Mouse (Mus musculus) embryonic stem cell, embryonic (primary cell): ENCODE measurements around the gene Ifnar1.

Experiments
- CTCF ChIA-PET, 4 experiments: fragments of 300-600 bp in 2 of 4; fragments of 350-600 bp in 2 of 4; sonication (Branson Sonifier 250); formaldehyde crosslinking; loops; one replicate each; lab custom pipeline; 2022; ENCODE audit warnings: inconsistent platforms in 2 of 4; lab: Charles Lee
- POLR2A ChIA-PET, 4 experiments: fragments of 300-600 bp in 2 of 4; fragments of 350-600 bp in 2 of 4; sonication (Branson Sonifier 250); formaldehyde crosslinking; loops; one replicate each; lab custom pipeline; 2022; ENCODE audit warnings: antibody characterized with exemption in 4 of 4, inconsistent platforms in 1 of 4; lab: Charles Lee

Ifnar1 gene

DNA sequence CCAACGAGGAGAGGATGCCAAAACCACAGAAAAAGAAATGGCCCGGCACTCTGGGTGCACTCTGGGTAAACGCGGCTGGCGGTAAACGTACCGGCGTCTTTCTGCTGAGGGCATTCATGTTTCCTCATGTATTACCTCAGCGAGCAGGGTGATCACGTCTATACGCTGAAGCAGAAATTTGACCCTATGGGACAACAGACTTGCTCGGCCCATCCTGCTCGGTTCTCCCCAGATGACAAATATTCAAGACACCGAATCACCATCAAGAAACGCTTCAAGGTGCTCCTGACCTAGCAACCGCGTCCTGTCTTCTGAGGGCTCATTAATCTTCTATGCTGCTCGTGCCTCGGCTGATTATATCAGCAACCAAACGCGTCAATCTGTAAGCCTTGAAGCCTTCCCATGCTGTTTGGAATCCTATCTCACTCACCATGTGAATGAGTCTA is 26.7 kb upstream of the Ifnar1 start:
- CTCF ChIA-PET: interaction anchor here in 1 of 4 experiments (2.5 kb wide), 1 partner anchor 100 kb away, joined by 6 read pairs; no protein-coding TSS in a partner anchor
- POLR2A ChIA-PET: interaction anchor here in 1 of 4 experiments (1.7 kb wide), 1 partner anchor 38 kb away, joined by 4 read pairs; no protein-coding TSS in a partner anchor

DNA sequence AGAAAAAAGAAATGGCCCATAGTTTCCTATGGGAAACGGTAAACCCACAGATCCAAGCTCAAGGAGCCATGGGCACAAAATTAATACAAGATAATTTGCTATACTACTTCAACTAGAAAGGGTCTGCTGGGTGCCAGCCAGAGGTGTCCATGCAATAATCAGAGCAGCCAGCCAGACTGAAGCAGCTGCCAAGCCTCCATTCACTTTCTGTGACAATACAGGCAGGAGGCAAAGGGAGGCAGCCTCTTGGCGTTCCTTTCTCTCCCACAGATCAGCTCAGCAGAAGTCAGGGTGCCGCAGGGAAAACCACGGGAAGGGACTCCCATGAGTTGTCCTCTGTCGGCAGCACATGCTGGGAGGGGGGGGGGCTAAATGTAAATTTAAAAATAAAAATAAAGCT is 26.1 kb upstream of the Ifnar1 start:
- ChIA-PET POLR2A (interaction anchor here in 1 of 4 experiments (0.6 to 1.7 kb wide), 2 partner anchors 37 to 250 kb away, joined by 4 read pairs; no protein-coding TSS in a partner anchor), CTCF (interaction anchor here in 2 of 4 experiments (0.6 to 2.5 kb wide), 3 partner anchors 100 to 483 kb away, joined by 3 to 6 read pairs (median 3); no protein-coding TSS in a partner anchor)

DNA sequence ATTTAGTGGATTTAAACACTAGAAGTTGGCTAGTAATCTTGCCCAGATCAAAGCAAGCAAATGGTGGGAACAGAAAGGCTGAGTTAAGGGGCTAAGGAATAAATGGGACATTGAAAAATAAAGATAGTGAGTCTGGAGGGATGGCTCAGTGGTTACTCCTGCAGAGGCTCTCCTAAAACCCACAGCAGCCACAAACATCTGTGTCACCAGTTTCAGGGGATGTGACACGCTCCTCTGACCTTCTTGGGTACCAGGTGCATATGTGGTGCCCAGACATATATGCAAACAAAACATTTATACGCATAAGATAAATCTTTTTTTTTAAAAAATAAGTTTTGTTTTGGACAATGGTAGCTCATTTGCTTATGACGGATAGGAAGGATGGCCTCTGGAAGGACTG is 25.6 kb upstream of the Ifnar1 start:
- POLR2A ChIA-PET: interaction anchor here in 1 of 4 experiments (0.6 to 1.7 kb wide), 2 partner anchors 37 to 251 kb away, joined by 4 read pairs; no protein-coding TSS in a partner anchor
- CTCF ChIA-PET: interaction anchor here in 2 of 4 experiments (0.6 to 2.5 kb wide), 3 partner anchors 101 to 483 kb away, joined by 3 to 6 read pairs (median 3); no protein-coding TSS in a partner anchor

DNA sequence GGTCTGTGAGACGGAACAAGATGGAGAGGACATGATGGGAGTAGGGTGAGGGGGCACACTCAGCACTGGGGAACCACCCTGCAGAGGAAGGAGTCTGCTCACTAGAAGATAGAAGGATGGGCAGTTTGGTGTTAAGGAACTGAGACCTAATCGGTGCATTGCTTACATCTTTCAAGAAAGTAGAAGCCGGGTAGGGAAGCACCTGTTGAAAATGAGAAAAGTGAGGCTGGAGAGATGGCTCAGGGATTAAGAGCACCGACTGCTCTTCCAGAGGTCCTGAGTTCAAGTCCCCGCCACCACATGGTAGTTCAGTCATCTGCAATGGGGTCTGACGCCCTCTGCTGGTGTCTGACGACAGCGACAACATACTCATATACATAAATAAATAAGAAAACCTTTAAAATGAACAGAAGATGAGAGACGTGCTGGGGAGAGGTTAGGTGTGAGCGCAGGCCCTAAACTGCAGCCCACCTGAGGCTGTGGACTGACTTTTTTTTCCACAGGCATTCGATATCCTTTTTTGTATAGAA is 25.1 kb upstream of the Ifnar1 start:
- CTCF ChIA-PET: interaction anchor here in 3 of 4 experiments (0.9 to 2.5 kb wide), 3 partner anchors 9 to 101 kb away, joined by 3 to 6 read pairs (median 3); no protein-coding TSS in a partner anchor
- POLR2A ChIA-PET: interaction anchor here in 1 of 4 experiments (1.0 to 1.7 kb wide), 2 partner anchors 16 to 36 kb away, joined by 3 to 4 read pairs; no protein-coding TSS in a partner anchor

DNA sequence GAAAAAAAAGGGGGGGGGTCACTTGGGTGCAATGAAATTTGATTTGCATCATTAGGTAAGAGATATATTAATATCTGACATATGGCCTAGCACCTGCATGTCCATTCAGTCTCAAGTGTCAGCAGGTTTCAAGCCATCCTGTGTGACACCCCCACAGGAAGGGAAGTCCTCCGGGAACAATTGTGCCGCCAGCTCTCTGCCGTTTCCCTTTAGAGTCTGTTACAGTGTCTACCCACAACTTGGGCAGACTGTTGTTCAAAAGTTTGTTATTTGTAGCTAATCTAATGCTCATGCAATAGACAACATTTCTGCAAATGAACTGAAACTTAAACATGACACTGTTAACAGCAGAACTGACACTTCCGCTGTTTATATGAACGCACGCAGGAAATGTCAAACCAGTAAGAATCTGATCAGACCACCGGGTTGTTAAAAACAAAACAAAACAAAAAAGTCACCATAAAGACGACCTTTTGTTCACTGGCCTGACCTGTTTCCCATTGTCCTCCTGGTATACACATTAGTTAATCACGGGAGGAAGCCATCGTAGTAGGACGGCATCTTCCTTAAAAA is 23.9 kb upstream of the Ifnar1 start:
- ChIA-PET CTCF (no interaction called here), POLR2A (interaction anchor here in 1 of 4 experiments (1.0 kb wide), 1 partner anchor 15 kb away, joined by 3 read pairs; no protein-coding TSS in a partner anchor)

DNA sequence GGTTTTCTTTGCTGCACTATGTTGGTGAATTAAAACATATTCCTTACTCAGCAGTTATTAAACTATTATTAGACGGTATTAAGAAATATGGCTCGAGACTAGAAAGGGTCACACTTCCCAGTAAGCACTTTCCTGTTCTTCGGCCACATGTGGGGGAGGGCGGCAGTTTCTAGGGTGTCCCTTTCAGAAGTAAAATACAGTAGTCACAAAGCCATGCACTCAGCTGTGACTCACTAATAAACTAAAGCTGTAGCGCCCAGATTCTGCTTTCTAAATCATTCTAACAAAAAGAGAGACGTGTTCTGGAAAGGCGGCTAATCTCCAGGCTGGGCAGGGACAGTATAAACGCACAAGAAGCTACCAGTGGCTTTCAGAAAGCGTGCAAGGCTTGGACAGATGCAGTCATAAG is 23.3 kb upstream of the Ifnar1 start:
- ChIA-PET CTCF (interaction anchor here in 1 of 4 experiments (0.6 kb wide), 1 partner anchor 624 kb away, joined by 3 read pairs; no protein-coding TSS in a partner anchor), POLR2A (no interaction called here)

DNA sequence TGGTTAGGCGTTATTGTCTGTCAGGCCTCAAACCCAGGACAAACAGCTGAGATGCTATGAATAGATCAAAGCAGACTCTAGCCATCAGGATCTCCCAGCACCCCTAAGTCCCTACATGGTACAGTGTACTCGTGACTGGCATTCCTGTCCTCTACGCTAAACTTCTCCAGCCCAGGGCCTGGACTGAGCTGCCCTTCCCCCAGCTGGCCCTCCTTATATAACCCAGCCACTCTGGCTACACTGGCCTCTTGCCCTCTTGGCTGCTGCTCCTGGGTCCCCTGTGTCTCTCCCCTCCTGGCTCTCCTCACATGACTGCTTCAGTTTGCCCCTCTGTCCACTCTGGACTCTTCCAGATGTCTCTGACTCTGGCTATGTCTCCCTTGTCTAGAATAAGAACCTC is 22.4 kb upstream of the Ifnar1 start:
- POLR2A ChIA-PET: interaction anchor here in 1 of 4 experiments (3.9 kb wide), 1 partner anchor 22 kb away, joined by 19 read pairs; the partner anchor contains the start of gene Ifnar1

DNA sequence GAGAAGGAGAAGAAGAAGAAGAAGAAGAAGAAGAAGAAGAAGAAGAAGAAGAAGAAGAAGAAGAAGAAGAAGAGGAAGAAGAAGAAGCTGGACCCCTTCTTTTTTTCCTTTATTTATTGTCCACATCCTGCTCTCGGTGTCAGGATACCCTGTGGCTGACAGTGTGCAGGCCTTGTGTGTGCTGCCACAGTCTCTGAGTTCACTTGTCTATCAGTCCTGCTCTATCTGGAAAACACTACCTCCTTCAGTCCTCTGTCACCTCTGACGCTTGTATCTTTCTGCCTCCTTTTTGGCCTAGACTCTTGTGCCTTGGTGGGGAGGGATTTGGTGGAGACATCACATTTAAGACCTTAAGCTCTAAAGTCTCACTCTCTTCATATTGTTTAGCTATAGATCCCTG is 21.6 kb upstream of the Ifnar1 start:
- ChIA-PET CTCF (interaction anchor here in 2 of 4 experiments (1.2 to 1.5 kb wide), 3 partner anchors 17 to 111 kb away, joined by 3 to 5 read pairs (median 4); no protein-coding TSS in a partner anchor), POLR2A (interaction anchor here in 2 of 4 experiments (1.3 to 4.1 kb wide), 4 partner anchors 21 to 225 kb away, joined by 3 to 63 read pairs (median 12); partner anchors contain the start of genes Ifnar1 (in 2 of the 2) and Donson (in 1 of the 2))

More for the DNA sequence above, 22.4 kb upstream of the Ifnar1 start:
- CTCF ChIA-PET: interaction anchor here in 2 of 4 experiments (0.5 to 1.5 kb wide), 2 partner anchors 45 to 110 kb away, joined by 3 to 4 read pairs; no protein-coding TSS in a partner anchor

DNA sequence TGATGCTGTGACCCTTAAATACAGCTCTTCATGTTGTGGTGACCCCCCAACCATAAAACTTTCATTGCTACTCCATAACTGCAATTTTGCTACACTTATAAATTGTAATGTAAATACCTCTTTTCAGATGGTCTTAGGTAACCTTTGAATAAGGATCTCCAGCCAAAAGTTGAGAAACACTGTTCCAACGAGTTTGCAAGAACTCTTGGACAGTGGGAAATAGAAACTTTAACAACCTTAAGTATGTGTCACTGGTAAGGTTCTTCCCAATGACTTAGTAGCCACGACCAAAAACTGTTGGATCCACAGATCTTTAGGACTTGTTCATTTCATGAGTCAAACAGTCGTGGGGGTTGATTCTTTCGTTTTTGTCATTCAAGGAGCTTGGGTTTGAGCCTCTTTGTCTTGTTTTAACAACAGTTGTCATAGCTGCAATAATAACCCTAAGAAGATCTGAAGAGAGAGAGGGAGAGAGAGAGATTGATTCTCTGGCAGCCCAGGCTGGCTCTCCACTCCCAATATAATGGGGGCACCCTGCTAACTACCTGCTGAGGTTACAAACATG is 21.1 kb upstream of the Ifnar1 start:
- POLR2A ChIA-PET: interaction anchor here in 3 of 4 experiments (1.0 to 4.1 kb wide), 12 partner anchors 11 to 225 kb away, joined by 3 to 63 read pairs (median 8); partner anchors contain the start of genes Ifnar1 (in 3 of the 3) and Donson (in 1 of the 3)
- CTCF ChIA-PET: interaction anchor here in 2 of 4 experiments (1.2 to 1.5 kb wide), 3 partner anchors 17 to 112 kb away, joined by 3 to 5 read pairs (median 4); no protein-coding TSS in a partner anchor

DNA sequence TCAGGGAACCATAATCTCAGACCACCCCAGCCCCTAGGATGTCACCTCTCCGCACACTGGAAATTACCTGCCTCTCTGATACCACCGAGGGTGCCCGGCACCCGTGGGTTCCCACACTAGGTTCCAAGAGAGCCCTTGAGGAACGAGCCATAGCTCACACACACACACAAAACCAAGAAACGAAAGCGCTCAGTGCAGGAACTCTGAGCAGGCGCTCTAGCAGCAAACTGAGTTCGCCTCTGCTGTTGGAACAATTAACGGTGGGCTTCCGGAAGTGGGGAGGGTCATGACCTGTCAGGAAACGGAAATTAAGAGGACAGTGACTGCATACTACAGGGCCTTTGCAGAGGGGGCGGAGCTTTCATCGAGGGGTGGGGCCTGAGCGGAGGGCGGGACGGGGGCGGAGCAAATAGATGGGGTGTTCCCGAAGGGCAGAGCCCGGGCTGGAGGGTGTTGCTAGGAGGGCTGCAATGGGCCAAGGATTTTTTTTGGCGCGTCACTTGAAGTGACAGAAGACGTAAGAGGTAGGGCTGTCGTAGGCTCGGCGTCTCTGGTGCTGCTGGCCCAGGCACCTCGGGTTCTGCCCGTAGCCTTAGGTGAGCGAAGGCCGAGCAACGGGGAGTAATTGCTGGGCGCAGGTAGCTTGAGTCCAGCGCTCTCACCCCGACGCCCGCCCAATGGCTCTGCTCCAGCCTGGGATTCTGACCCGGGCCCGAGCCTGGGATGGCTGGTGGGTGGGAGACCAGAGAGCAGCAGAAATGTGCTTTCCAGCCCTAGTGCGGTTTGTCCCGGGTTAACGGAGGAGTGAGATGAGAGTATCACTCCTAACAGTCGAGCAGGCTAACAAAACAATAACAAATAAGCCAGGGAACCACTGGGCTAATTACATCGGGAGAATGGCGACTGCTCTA is 20.2 kb upstream of the Ifnar1 start:
- ChIA-PET POLR2A (interaction anchor here (0.6 to 4.1 kb wide), 36 partner anchors 10 to 751 kb away, joined by 3 to 63 read pairs (median 3); partner anchors contain the start of genes Ifnar1 (in 4 of the 4), Donson (in 1 of the 4), Gart (in 1 of the 4) and Son (in 1 of the 4)), CTCF (interaction anchor here (0.5 to 1.3 kb wide), 14 partner anchors 11 to 1159 kb away, joined by 3 to 6 read pairs (median 4); partner anchors contain the start of genes Eva1c (in 1 of the 4) and Ifnar1 (in 1 of the 4))

DNA sequence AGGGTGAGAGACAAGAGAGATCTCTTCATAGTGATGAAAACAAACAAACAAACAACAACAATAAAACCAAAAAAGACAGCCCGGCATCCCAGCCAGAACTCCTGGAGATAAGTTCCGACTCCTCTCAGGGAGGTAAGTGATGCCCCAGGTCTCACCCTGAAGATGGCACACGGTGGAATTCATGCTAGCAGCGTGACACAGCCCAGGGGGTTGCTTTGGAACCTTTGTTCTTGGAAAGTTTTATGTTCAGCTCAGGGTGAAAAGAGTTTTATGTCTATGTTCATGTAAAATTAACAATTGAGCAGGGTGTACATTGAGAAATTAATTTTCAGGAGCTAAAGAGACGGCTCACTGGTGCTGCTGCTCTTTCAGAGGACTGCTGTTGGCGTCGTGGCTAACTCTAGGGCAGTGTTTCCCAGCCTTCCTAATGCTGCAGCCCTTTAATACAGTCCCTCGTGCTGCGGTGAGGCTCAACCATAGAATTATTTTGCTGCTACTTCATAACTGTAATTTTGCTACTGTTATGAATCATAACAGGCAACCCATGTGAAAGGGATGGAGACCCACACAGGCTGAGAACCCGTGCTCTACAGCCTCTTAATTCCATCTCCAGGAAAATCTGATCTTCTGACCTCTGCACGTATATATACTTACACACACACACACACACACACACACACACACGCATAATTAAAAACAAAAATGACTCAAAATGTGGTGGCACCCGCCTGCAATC is 19.4 kb upstream of the Ifnar1 start:
- ChIA-PET CTCF (interaction anchor here in 2 of 4 experiments (0.5 to 1.3 kb wide), 2 partner anchors 19 to 31 kb away, joined by 3 to 4 read pairs; partner anchors contain the start of gene Ifnar1 (in 1 of the 2)), POLR2A (interaction anchor here in 3 of 4 experiments (0.8 to 4.1 kb wide), 11 partner anchors 9 to 239 kb away, joined by 3 to 63 read pairs (median 9); partner anchors contain the start of genes Ifnar1 (in 3 of the 3), Gart (in 1 of the 3) and Son (in 1 of the 3))

DNA sequence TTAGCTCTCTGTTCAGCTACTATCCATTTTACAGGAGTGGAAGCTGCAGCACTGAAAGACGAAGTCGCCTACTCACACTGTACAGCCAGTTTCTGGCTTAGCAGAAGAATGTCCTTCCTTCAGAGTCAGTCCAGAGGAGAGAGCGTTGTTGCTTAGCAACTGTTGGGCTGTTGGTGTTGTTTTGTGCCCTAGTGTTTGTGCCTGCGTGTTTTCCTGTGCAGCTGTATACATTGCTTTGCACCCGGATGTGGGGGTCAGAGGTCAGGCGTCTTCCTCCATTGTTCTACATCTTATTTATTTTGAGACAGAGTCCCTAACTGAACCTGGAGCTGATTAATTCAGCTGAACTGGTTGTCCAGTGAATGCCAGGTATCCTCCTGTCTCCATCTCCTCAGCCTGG is 18.5 kb upstream of the Ifnar1 start:
- CTCF ChIA-PET: no interaction called here
- POLR2A ChIA-PET: interaction anchor here in 2 of 4 experiments (0.6 to 4.1 kb wide), 4 partner anchors 10 to 182 kb away, joined by 3 to 63 read pairs (median 6); partner anchors contain the start of gene Ifnar1 (in 1 of the 2)

DNA sequence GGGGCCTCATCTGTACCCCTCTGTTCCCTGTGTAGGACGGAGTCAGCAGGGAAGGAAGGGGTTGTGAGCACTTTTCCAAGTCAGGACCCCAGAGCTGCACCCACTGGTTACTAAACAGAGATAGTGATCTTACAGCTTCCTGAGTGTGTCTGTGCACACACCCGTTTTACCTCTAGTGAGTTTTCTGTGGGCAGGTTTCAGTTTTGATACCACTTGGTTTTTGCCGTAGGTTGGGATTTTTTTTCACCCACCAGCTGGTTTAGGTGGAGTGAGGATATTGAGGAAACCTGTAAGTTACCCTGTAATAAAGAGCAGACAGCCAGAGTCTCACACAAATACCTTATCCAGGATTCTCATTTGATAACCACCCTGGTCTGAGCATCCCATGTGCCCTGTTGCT is 14.6 kb upstream of the Ifnar1 start:
- CTCF ChIA-PET: interaction anchor here in 1 of 4 experiments (0.6 kb wide), 1 partner anchor 9 kb away, joined by 4 read pairs; no protein-coding TSS in a partner anchor

DNA sequence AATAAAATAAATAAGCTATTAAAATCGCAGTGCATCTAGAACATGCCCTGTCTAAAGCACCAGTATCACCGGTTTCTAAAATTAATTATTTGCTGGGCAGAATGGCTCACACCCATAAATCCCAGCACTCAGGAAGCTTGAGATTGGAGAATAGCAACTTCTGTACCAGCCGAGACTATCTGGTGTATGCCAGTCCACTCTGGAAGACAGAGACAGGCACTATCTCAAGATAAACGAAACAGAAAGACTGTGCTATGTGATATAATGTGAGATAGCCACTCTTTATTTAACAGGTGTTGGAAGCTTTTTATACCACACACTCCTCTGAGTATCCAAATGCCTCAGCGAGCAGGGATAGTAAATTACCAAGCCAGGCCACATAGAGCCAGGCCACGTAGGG is 13.6 kb upstream of the Ifnar1 start:
- ChIA-PET POLR2A (interaction anchor here in 2 of 4 experiments (1.0 to 2.8 kb wide), 2 partner anchors 13 to 14 kb away, joined by 3 to 11 read pairs; partner anchors contain the start of gene Ifnar1 (in 2 of the 2)), CTCF (no interaction called here)

More for the DNA sequence above, 14.6 kb upstream of the Ifnar1 start:
- POLR2A ChIA-PET: interaction anchor here in 1 of 4 experiments (2.8 kb wide), 1 partner anchor 14 kb away, joined by 11 read pairs; the partner anchor contains the start of gene Ifnar1

DNA sequence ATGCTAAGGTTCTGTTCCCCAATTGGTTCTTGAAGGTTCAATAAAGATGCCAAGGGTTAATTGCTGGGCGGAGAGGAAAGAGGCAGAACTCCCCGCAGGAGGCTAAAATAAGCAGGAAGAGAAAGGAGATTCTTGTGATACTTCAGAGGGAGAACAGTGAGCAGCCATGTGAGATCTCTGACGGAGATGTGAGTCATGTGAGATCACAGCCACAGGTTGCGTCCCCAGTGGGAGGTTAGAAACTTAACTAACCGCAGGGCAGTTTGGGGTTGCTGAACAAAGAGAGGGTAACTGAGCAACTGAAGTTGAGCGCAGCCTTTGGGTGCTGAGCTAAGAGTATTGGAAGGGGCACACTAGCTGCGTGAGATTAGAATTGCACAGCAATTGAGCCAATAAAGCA is 9.3 kb upstream of the Ifnar1 start:
- ChIA-PET POLR2A (interaction anchor here in 3 of 4 experiments (0.9 to 3.7 kb wide), 8 partner anchors 9 to 21 kb away, joined by 3 to 14 read pairs (median 6); partner anchors contain the start of gene Ifnar1 (in 3 of the 3)), CTCF (interaction anchor here in 1 of 4 experiments (0.7 to 1.2 kb wide), 2 partner anchors 11 to 109 kb away, joined by 3 read pairs; no protein-coding TSS in a partner anchor)
